Mouse (Mus musculus): ENCODE measurements around the gene Scamp1. TPM values are rescaled to one million over a fixed set of nuclear protein-coding genes. Genes with fewer than 3 reads are reported as not detected.
A peak's percentile ranks its signal among the peaks of the same experiment; 100 is the strongest.

The Scamp1 gene
- total RNA-seq, 2 experiments from 2014 or later: 31.2 to 31.8 TPM

DNA sequence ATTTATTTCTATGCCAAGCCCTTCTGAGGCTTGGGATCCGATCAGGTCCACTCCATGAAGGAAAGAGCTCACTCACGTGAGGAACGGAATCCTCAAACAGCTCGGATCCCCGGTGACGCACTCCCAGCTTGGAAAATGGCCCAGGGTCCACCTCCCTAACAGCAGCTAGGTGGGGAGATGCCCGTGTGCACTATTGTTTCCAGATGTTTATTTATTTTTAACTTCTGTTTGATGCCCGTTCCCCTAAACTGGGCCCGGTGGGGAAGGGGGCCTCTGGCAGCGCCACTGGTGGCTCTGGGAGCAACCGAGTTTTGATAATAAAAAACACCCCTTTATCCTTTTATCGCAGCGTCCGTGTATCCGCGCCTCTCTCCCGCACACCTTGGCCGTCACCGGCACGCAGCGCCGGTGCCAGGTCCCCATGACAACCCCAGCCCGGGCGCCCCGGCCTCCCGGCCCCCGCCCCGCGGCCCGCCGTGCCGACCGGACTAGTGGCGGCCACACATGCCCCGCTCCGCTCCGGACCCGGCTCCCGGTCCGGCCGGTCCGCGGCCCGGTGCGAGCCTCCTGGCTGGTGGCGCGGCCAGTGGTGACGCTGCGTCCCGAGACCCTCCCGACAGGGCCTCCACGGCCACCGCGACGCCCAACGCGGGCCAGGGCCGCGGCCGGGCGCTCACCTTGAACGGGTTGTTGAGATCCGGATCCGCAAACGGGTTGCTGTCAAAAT lies 951 bp downstream of the Scamp1 start:
- intact Hi-C loops (cut with DNase I): loop anchor here (2.0 kb wide), 1 partner anchor 74 kb away; the partner anchor contains the start of gene Ap3b1

DNA sequence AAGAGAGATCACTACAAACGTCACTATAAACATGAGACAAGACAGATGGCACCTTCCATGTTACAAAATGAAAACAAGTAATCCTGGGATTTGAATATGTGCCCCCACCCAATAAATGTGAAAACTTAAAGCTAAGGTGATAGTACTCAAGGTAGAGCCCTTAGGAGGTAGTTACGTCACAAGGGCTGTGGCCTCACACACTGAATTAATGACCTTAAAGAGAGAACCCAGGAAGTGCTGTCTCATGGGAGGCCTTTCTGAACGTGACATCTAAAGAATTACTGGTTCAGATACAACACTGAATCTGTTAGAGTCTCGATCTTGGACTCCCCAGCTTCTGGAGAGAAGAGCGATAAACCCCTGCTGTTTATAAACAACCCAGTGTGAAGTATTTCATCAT lies 6.2 kb downstream of the Scamp1 start:
- intact Hi-C loops (cut with DNase I): no loop called here
- DNase-seq: no peak

More for the DNA sequence above, 951 bp downstream of the Scamp1 start:
- DNase-seq: peak; percentile 44 to 46

GRCm38 (mm10) chr13:94271284-94271683 lies 14.4 kb downstream of the Scamp1 start:
- intact Hi-C loops (cut with DNase I): no loop called here
- DNase-seq: no peak

DNA sequence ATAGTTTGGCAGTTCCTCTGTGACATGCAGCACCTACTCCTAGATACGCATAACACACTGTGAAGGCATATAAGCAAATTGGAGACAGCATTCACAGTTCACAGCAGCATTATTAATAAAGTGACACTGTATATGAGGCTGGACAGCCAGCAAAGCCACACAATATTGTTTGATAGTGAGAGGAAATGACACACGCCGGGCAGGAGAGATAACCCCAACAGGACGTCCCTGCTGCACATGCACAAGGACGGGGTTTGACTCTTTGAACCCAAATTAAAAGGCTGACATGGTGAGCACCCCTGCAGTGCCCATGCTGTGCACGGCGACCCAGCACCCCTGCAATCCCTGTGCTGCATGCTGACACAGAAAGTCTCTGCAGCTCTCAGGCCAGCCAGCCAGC lies 17.5 kb downstream of the Scamp1 start:
- intact Hi-C loops (cut with DNase I): no loop called here
- DNase-seq: no peak

DNA sequence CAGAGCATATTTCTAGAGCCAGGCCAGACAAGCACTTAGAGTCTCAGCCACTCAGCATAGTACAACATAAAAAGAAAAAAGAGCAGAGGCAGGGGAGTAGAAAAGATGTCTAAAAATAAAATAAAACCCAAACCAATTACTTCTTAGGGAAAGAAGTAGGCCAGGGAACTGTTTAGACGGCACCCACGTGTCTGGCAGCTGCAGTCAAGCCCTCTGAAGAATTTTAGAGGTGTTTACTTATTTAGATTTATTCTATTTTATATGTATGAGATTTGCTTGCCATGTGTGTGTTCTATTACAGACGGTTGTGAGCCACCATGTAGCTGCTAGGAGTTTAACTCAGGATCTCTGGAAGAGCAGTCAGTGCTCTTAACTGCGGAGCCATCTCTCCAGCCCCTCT lies 18.5 kb downstream of the Scamp1 start:
- DNase-seq: no peak
- intact Hi-C loops (cut with DNase I): no loop called here

- DNase-seq: no peak
- intact Hi-C loops (cut with DNase I): no loop called here
Measured at GRCm38 (mm10) chr13:94266530-94266929, 19.1 kb downstream of the Scamp1 start.

DNA sequence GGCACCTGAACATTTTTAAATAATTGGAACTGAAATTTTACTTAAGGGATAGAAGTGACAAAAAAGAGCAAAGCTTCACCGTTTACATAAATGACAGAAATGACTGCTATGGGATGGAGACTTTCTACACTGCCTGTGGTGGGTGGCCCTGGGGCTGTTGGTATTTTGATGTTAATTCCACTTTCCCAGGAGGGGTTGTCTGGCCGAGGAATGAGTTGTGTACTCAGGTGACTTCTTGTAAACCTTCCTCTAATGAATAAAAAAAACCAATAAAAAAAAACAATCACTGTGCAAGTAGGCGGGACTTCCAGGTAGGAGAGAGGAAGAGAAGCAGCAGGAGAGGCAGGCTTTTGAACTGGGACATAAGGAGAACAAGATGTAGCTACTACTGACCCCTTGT lies 20.4 kb downstream of the Scamp1 start:
- intact Hi-C loops (cut with DNase I): no loop called here
- DNase-seq: no peak

DNA sequence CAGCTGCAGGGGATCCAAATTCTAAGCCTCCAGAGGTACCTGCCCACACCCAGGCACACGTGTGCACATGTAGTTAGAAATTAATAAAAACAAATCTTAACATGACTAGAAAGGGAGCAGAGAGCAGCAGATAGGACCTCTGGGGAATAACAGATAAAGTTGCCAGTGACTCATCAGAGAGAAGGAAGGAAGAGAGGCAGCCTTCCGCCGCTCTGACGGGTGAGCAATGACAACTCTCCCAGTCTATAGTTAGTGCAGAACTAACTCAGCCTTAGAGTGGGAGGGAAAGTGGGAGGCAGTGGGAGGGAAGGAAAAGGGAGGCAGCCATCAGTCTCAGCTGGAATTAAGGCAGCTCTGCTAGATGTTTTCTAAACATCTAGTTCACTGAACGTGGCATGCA lies 21.7 kb downstream of the Scamp1 start:
- intact Hi-C loops (cut with DNase I): no loop called here
- DNase-seq: peak in 1 of 2 experiments; percentile 9

- DNase-seq: no peak
- intact Hi-C loops (cut with DNase I): no loop called here
Measured at GRCm38 (mm10) chr13:94262551-94262950, 23.1 kb downstream of the Scamp1 start.

- intact Hi-C loops (cut with DNase I): no loop called here
- DNase-seq: no peak
Measured at GRCm38 (mm10) chr13:94261624-94262023, 24.0 kb downstream of the Scamp1 start.

DNA sequence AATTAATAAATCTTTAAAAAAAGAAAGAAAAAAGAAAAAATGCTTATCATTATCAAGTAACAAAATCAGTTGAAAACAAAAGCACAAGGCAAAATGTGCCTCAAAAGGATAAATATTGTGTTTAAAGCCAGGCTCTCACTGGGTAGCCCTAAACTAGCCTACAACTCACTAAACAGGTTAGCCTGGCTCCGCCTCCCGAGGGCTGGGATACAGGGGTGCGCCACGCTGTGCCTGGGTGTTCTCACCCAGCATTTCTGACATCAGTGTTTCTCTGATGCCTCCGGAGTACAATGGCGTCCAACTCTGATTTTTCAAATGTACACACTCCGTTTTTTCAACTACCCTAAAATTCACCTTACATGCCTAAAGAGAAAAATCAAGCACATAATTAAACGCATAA lies 24.7 kb downstream of the Scamp1 start:
- intact Hi-C loops (cut with DNase I): no loop called here
- no peak for DNase-seq

DNA sequence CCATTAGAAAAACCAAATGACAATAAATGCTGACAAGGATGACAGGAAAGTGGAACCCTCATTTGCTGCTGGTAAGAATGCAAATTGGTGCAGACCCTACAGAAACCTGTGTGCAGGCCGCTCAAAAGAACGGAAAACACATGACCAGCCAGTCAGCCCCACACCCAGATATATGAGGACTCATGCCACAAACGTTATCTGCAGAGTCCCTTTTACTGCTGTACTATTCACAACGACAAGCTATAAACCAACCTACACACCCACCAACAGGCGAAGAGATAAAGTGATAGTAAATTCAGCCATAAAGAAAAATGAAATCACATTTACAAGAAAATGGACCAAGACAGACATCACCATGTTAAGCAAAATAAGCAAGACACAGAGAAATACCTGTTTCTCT lies 26.4 kb downstream of the Scamp1 start:
- no peak for DNase-seq
- intact Hi-C loops (cut with DNase I): no loop called here

GRCm38 (mm10) chr13:94258530-94258929 lies 27.1 kb downstream of the Scamp1 start:
- intact Hi-C loops (cut with DNase I): no loop called here
- no peak for DNase-seq

DNA sequence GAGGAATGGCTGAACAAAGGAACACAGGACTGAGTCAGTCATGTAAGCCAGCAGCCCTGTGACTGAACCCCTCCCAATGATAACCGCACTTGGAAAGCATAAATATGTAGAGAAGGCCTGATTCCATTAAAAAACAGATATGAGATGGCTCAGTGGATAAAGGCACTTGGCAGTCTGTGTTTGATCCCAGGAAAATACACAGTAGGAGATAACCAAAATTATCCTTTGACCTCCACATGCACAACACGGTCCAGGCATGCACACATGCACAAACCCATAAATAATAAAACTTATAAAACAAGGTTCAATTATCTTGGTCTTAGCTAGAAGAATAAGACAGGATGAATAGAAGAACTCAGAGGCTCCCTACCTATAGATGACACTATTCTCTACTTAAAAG lies 27.9 kb downstream of the Scamp1 start:
- intact Hi-C loops (cut with DNase I): no loop called here
- no peak for DNase-seq

- DNase-seq: peak in 1 of 2 experiments; percentile 7
- intact Hi-C loops (cut with DNase I): no loop called here
Measured at GRCm38 (mm10) chr13:94255176-94255575, 30.5 kb downstream of the Scamp1 start.

GRCm38 (mm10) chr13:94254286-94254685 lies 31.4 kb downstream of the Scamp1 start:
- no peak for DNase-seq
- intact Hi-C loops (cut with DNase I): no loop called here

- no peak for DNase-seq
- intact Hi-C loops (cut with DNase I): no loop called here
Measured at GRCm38 (mm10) chr13:94253052-94253451, 32.6 kb downstream of the Scamp1 start.

GRCm38 (mm10) chr13:94250761-94251160 lies 34.9 kb downstream of the Scamp1 start:
- intact Hi-C loops (cut with DNase I): no loop called here

DNA sequence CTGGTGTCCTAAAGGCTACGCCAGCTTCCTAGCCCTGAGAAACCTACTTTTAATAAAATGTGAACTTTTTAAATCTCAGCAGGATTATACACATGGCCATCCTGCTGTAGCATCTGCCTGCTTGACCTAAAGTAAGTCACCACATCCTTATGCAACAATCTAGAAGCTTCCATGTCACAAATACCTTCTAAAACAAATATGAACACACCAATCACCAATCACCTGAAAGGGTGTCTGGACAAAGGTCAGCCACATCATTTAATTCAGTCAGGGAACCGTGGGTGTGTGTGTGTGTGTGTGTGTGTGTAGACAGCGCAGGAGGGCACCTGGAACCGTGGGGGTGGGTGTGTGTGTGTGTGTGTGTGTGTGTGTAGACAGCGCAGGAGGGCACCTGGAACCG lies 35.5 kb downstream of the Scamp1 start:
- intact Hi-C loops (cut with DNase I): no loop called here
- no peak for DNase-seq

More at GRCm38 (mm10) chr13:94250761-94251160, 34.9 kb downstream of the Scamp1 start:
- DNase-seq: no peak

GRCm38 (mm10) chr13:94242897-94243296 lies 42.8 kb downstream of the Scamp1 start:
- DNase-seq: no peak
- intact Hi-C loops (cut with DNase I): no loop called here

DNA sequence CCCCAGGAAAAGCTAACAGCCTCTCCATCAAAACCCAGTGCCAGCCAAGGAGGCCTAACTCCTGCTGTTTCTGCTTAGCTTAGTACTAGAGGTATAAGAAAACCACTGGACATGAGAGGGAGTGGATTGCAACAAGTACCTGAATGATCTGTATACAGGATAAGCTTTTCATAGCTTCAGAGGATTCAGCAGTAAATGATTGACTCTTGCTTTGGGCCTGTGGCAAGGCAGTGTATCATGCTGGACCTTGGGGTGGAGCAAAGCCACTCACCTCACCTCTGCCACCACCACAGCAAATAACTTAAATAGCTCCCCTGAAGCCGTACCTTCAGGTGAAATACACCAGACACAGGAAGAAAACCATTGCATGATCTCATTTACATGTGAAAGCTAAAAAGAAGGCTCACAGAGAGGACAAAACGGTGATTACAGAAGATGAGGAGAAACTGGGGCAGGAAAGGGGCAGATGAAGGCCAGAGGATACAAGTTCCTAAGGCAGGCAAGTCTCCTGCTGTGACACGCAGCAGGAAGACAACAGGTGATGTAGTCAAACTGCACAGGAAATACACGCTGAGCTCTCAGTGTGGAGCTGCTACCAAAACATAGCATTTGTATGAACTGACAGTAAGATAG lies 43.6 kb downstream of the Scamp1 start:
- intact Hi-C loops (cut with DNase I): no loop called here

DNA sequence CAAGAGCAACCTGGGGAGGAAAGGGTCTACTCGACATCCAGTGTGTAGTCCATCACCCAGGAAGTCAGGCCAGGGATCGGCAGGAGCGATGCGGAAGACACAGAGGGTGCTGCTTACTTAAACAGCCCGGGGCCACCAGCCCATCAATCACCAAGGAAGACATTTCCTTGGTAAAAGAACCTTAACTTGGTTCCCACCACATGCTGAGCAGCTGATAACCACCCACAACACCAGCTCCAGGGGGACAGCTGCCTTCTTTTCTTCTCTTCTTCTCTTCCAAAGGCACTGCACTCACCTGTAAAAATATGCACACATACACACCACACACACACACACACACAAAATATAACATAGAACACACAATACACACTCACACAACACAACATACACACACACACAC lies 44.8 kb downstream of the Scamp1 start:
- no peak for DNase-seq
- intact Hi-C loops (cut with DNase I): no loop called here

More for the DNA sequence above, 43.6 kb downstream of the Scamp1 start:
- DNase-seq: no peak
